In the genomic region with DNA sequence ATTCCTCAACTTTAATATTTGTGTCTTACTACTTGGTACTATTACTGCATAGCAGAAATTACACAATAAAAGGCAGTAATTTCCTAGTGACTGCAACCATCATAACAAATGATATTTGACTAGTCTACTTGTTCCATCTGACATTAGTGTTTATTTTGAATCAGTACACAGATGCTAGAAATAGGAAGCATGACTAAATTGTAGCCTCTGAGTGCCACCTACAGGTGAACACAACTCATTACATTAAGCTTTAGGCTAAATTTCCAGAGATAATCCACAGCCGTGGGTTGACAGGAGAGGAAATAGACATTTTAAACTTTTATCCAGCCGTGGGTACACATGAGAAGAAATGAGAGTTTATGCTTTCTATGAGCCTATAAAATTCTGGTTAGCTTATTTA, we compare ENCODE assay signal across 9 mouse cellular contexts. TPM values are rescaled to one million over a fixed set of nuclear protein-coding genes. Genes with fewer than 3 reads are reported as not detected.
DNase-seq lines count a peak whose midpoint lies in the region; ATAC-seq and TF ChIP-seq lines count a peak whose summit lies in the region.
"Had no signal": no experiment of that assay in that cellular context is flagged by ENCODE, and none has a peak within 500 bp of the region (broad histone marks: within the 10 kb centered on the region; RNA-seq: fewer than 3 reads in every experiment).

No protein-coding gene starts in this region.

- WGBS in heart, adult 2 months: 6% methylated on average over 2 of the region's 2 CpGs
- WGBS in heart, embryonic 12.5 days: 19% methylated on average over 2 of the region's 2 CpGs
- WGBS in midbrain, embryonic 15.5 days: 13% methylated on average over 2 of the region's 2 CpGs

- no peak for TF ChIP-seq EP300 in heart, adult 2 months (IDR thresholded peaks at IDR 0.05; ENCODE audit: insufficient read depth, low read depth, low read length)

- ATAC-seq in heart, embryonic 12.5 days (ENCODE audit: insufficient number of reproducible peaks, low FRiP score): no peak
- peak; percentile 98 for ATAC-seq in common myeloid progenitor, adult 5-6 weeks (replicated peaks; ENCODE audit: low read depth, poor library complexity, severe bottlenecking)
- peak; percentile 89 for ATAC-seq in inflammation-experienced regulatory T-cells, adult 6 months
- peak; percentile 67; the same call in 1 of the 2 replicates for ATAC-seq in midbrain, embryonic 15.5 days (replicated peaks)

- TF ChIP-seq CTCF in heart, adult 2 months (IDR thresholded peaks at IDR 0.05): peak; percentile 88

- no peaks in the 10 kb centered on the region for H3K27me3 ChIP-seq in heart, adult 2 months (ENCODE audit: control insufficient read depth, insufficient read depth, low read length)
- no peaks in the 10 kb centered on the region for H3K27me3 ChIP-seq in heart, embryonic 12.5 days (replicated peaks)
- H3K27me3 ChIP-seq in midbrain, embryonic 15.5 days (replicated peaks): no peaks in the 10 kb centered on the region
- H3K27me3 ChIP-seq: limb, embryonic 12.5 days had no signal

- H3K4me2 ChIP-seq in heart, embryonic 12.5 days: no peak overlapping the region
- no peak overlapping the region for H3K4me2 ChIP-seq in midbrain, embryonic 15.5 days
- H3K4me2 ChIP-seq: limb, embryonic 12.5 days had no signal

- H3K4me3 ChIP-seq in heart, adult 2 months: no peak overlapping the region
- no peak overlapping the region for H3K4me3 ChIP-seq in heart, embryonic 12.5 days
- H3K4me3 ChIP-seq in midbrain, embryonic 15.5 days: no peak overlapping the region
- H3K4me3 ChIP-seq: limb, embryonic 12.5 days had no signal

- DNase-seq in heart, adult 2 months: no peak
- DNase-seq in thymus, postnatal 0 days (ENCODE audit: low spot score): peak; percentile 61
- no peak for DNase-seq in thymus, adult 18-20 months
- no peak for DNase-seq in spleen, postnatal 10 days (ENCODE audit: low spot score in 2 of 2)

- intact Hi-C loops in heart, adult 2 months (cut with DNase I): loop anchor here (1.0 to 5.0 kb wide), 3 partner anchors 109 to 504 kb away; no protein-coding TSS in a partner anchor

- TF ChIP-seq POLR2A in heart, adult 2 months (IDR thresholded peaks at IDR 0.05; ENCODE audit: insufficient read depth, low read depth, low read length): no peak

- H3K36me3 ChIP-seq in heart, adult 2 months (ENCODE audit: control insufficient read depth, insufficient read depth, low read length): no peaks in the 10 kb centered on the region
- peaks cover 24% of the 10 kb centered on the region for H3K36me3 ChIP-seq in heart, embryonic 12.5 days
- H3K36me3 ChIP-seq in midbrain, embryonic 15.5 days (replicated peaks): peaks cover 14% of the 10 kb centered on the region; the same call in 1 of the 2 replicates

- H3K9ac ChIP-seq in heart, adult 2 months (ENCODE audit: low read depth, low read length): no peak overlapping the region
- no peak overlapping the region for H3K9ac ChIP-seq in heart, embryonic 12.5 days
- H3K9ac ChIP-seq in midbrain, embryonic 15.5 days: no peak overlapping the region
- H3K9ac ChIP-seq: limb, embryonic 12.5 days had no signal

- no peaks in the 10 kb centered on the region for H3K4me1 ChIP-seq in heart, adult 2 months (ENCODE audit: control insufficient read depth, insufficient read depth, low read length)
- H3K4me1 ChIP-seq in heart, embryonic 12.5 days (replicated peaks): no peaks in the 10 kb centered on the region
- H3K4me1 ChIP-seq in midbrain, embryonic 15.5 days: no peaks in the 10 kb centered on the region
- H3K4me1 ChIP-seq: limb, embryonic 12.5 days had no signal

- H3K9me3 ChIP-seq in heart, embryonic 12.5 days (replicated peaks): no peaks in the 10 kb centered on the region
- no peaks in the 10 kb centered on the region for H3K9me3 ChIP-seq in midbrain, embryonic 15.5 days
- H3K9me3 ChIP-seq: limb, embryonic 12.5 days had no signal

- H3K79me2 ChIP-seq in heart, adult 2 months (replicated peaks; ENCODE audit: control insufficient read depth, insufficient read depth, low read length): no peaks in the 10 kb centered on the region

- no peak overlapping the region for H3K27ac ChIP-seq in heart, adult 2 months
- no peak overlapping the region for H3K27ac ChIP-seq in heart, embryonic 12.5 days (ENCODE audit: poor library complexity, severe bottlenecking)
- no peak overlapping the region for H3K27ac ChIP-seq in midbrain, embryonic 15.5 days
- H3K27ac ChIP-seq: limb, embryonic 12.5 days had no signal

RNA-seq across cellular contexts. Expression of gene Srek1ip1, which starts 2.6 kb away (rescaled TPM):
- total RNA-seq in heart, adult 2 months (2021): 10 to 100 TPM; 21.0 to 22.3 TPM
- polyA plus RNA-seq in heart, adult 2 months (2012; rRNA removed): 11.3 and 19.5 TPM in 2 replicates
- polyA plus RNA-seq in heart, embryonic 12.5 days (2016; fragmentation: Nextera tagmentation; extraction: Ambion mirVana): 17.6 and 20.0 TPM in 2 replicates
- 24.6 and 24.9 TPM in 2 replicates for polyA plus RNA-seq in thymus, postnatal 0 days (2015; fragmentation: Nextera tagmentation; extraction: Ambion mirVana)
- 39.2 and 62.4 TPM in 2 replicates for total RNA-seq in common myeloid progenitor, adult 5-6 weeks (2017)
- 10 to 100 TPM; 10.8 to 17.0 (median 14.7) TPM for polyA plus RNA-seq in inflammation-experienced regulatory T-cells, adult 6 months (2017; shearing (Covaris generic))
- 17.3 and 18.3 TPM in 2 replicates for polyA plus RNA-seq in midbrain, embryonic 15.5 days (2015; fragmentation: Nextera tagmentation; extraction: Ambion mirVana)

RNA-seq across cellular contexts. Expression of gene Cwc27, which starts 27.3 kb away (rescaled TPM):
- total RNA-seq in heart, adult 2 months (2021): 10 to 100 TPM; 13.5 to 15.2 TPM
- polyA plus RNA-seq in heart, adult 2 months (2012; rRNA removed): 4.5 and 8.3 TPM in 2 replicates
- 22.3 and 23.8 TPM in 2 replicates for polyA plus RNA-seq in heart, embryonic 12.5 days (2016; fragmentation: Nextera tagmentation; extraction: Ambion mirVana)
- 21.2 and 24.3 TPM in 2 replicates for polyA plus RNA-seq in thymus, postnatal 0 days (2015; fragmentation: Nextera tagmentation; extraction: Ambion mirVana)
- 46.1 and 50.9 TPM in 2 replicates for total RNA-seq in common myeloid progenitor, adult 5-6 weeks (2017)
- polyA plus RNA-seq in inflammation-experienced regulatory T-cells, adult 6 months (2017; shearing (Covaris generic)): 10 to 100 TPM; 28.6 to 47.5 (median 29.6) TPM
- 22.7 and 25.1 TPM in 2 replicates for polyA plus RNA-seq in midbrain, embryonic 15.5 days (2015; fragmentation: Nextera tagmentation; extraction: Ambion mirVana)
